Mouse (Mus musculus) hindbrain, embryonic 15.5 days (tissue): ENCODE measurements at regions not wholly inside any gene's neighbourhood (a gene's known extent, or its start where the extent isn't known, plus 50 kb on each side); places are given as distances from the start of the nearest gene placed in this dataset.
A peak's percentile ranks its signal among the peaks of the same experiment; 100 is the strongest.

Experiments
- ATAC-seq: fragments of 200-750 bp; cut with Nextera tagmentation; 2 replicates; pipeline ENCODE4 v1.8.0; 2017; ENCODE audit warnings: low read depth, moderate number of reproducible peaks, moderate TSS enrichment; ENCODE audit not compliant: low FRiP score
- H3K27ac ChIP-seq: fragments of 300-500 bp; sonication (generic); replicated peaks from 2 replicates; pipeline ENCODE4 v1.5.1; 2015; ENCODE audit warnings: mild to moderate bottlenecking, inconsistent platforms
- H3K27me3 ChIP-seq: fragments of 300-500 bp; sonication (generic); 2 replicates; pipeline ENCODE4 v1.6.1; 2015; ENCODE audit warnings: control low read depth, inconsistent platforms
- H3K36me3 ChIP-seq: fragments of 300-500 bp; sonication (generic); 2 replicates; pipeline ENCODE4 v1.6.1; 2015; ENCODE audit warnings: control low read depth, inconsistent platforms
- H3K4me1 ChIP-seq: fragments of 300-500 bp; sonication (generic); replicated peaks from 2 replicates; pipeline ENCODE4 v1.6.1; 2015; ENCODE audit warnings: control low read depth, inconsistent platforms
- H3K4me2 ChIP-seq: fragments of 300-500 bp; sonication (generic); 2 replicates; pipeline ENCODE4 v1.6.1; 2015; ENCODE audit warnings: moderate library complexity, mild to moderate bottlenecking, inconsistent platforms
- H3K4me3 ChIP-seq: fragments of 300-500 bp; sonication (generic); 2 replicates; pipeline ENCODE4 v1.5.1; 2015; ENCODE audit warnings: mild to moderate bottlenecking, inconsistent platforms
- H3K9ac ChIP-seq: fragments of 300-500 bp; sonication (generic); 2 replicates; pipeline ENCODE4 v1.6.1; 2015; ENCODE audit warnings: inconsistent platforms
- H3K9me3 ChIP-seq: fragments of 300-500 bp; sonication (generic); 2 replicates; pipeline ENCODE4 v1.6.1; 2016; ENCODE audit warnings: control low read depth, inconsistent platforms
- WGBS: fragments of 180-500 bp; shearing (Covaris S2); methylation state at CpG from one replicate; pipeline ENCODE4 v1.1.7; 2015; 5-methylcytosine and 5-hydroxymethylcytosine counted together

- no peaks in the 10 kb centered on the region for H3K27me3 ChIP-seq
- ATAC-seq = no peak
- no peak overlapping the region for H3K27ac ChIP-seq
- H3K4me2 ChIP-seq = no peak overlapping the region
- H3K4me3 ChIP-seq = no peak overlapping the region
- H3K9me3 ChIP-seq = no peaks in the 10 kb centered on the region
- H3K36me3 ChIP-seq = no peaks in the 10 kb centered on the region
- WGBS = 76% methylated on average over 2 of the region's 2 CpGs
- peaks cover 6% of the 10 kb centered on the region for H3K4me1 ChIP-seq
- no peak overlapping the region for H3K9ac ChIP-seq
Observed at GRCm38 (mm10) chr3:38045989-38046388, 321.7 kb upstream of the Gm5148 start.

DNA sequence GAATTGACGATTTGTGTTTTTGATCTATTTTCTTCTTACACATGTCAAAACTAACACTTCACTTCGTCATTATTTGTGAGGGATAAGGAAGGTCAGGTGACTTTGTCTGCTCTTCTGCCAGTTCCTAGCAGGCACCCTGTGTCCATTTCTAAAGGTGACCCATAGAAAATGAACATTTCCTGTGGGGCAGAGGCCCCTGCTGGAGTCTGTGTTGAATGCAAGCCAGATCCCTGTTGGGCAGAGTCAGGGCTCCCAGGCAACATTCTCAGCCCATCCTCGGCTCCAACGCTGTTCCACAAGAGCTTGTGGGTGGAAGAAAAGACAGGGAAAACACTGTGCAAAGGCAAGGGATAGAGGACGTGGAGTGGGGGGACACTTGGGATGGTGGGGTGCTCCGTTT is 321.2 kb upstream of the Gm5148 start:
- H3K27ac ChIP-seq = no peak overlapping the region
- H3K4me3 ChIP-seq = no peak overlapping the region
- no peaks in the 10 kb centered on the region for H3K27me3 ChIP-seq
- H3K4me2 ChIP-seq = no peak overlapping the region
- no peaks in the 10 kb centered on the region for H3K9me3 ChIP-seq
- no peak for ATAC-seq
- H3K9ac ChIP-seq = no peak overlapping the region
- WGBS = 45% methylated on average over 6 of the region's 6 CpGs
- no peaks in the 10 kb centered on the region for H3K36me3 ChIP-seq
- peaks cover 6% of the 10 kb centered on the region for H3K4me1 ChIP-seq

GRCm38 (mm10) chr3:38044338-38044737 is 320.0 kb upstream of the Gm5148 start:
- H3K9ac ChIP-seq = no peak overlapping the region
- no peaks in the 10 kb centered on the region for H3K9me3 ChIP-seq
- H3K4me2 ChIP-seq = no peak overlapping the region
- WGBS = 70% methylated on average over 7 of the region's 7 CpGs
- H3K4me1 ChIP-seq = peaks cover 6% of the 10 kb centered on the region
- no peaks in the 10 kb centered on the region for H3K36me3 ChIP-seq
- H3K27me3 ChIP-seq = no peaks in the 10 kb centered on the region
- no peak overlapping the region for H3K4me3 ChIP-seq
- no peak overlapping the region for H3K27ac ChIP-seq
- no peak for ATAC-seq

- ATAC-seq = no peak
- 78% methylated on average over 6 of the region's 6 CpGs for WGBS
- H3K36me3 ChIP-seq = no peaks in the 10 kb centered on the region
Observed at GRCm38 (mm10) chr3:38042614-38043013, 318.3 kb upstream of the Gm5148 start.

DNA sequence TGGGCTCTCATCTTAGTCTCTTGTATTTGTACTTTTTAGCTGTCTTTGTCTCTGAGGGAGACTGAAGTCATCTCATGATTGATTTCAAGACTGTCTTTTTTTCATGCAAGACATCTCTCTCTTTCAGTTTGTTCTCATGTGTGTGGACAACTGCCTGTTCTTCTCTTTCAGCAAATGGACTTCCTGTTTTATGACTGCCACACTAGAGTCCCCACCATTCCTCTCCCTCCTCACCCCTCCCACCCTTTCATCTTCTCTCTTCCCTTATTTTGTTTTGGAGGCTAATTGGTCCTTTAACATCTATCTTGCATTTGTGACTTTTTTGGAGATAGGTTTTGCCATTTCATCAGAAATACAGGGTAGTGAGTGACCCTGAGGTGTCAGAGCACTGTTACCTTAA is 311.8 kb upstream of the Gm5148 start:
- Histone ChIP-seq H3K36me3 (no peaks in the 10 kb centered on the region), H3K4me1 (no peaks in the 10 kb centered on the region), H3K4me2 (no peak overlapping the region), H3K9ac (no peak overlapping the region), H3K27me3 (no peaks in the 10 kb centered on the region), H3K9me3 (no peaks in the 10 kb centered on the region), H3K4me3 (no peak overlapping the region), H3K27ac (no peak overlapping the region)
- ATAC-seq = no peak

More at GRCm38 (mm10) chr3:38042614-38043013, 318.3 kb upstream of the Gm5148 start:
- no peaks in the 10 kb centered on the region for H3K9me3 ChIP-seq
- H3K9ac ChIP-seq = no peak overlapping the region
- no peak overlapping the region for H3K4me3 ChIP-seq
- peaks cover 6% of the 10 kb centered on the region for H3K4me1 ChIP-seq
- H3K27me3 ChIP-seq = no peaks in the 10 kb centered on the region
- H3K4me2 ChIP-seq = no peak overlapping the region
- H3K27ac ChIP-seq = no peak overlapping the region

GRCm38 (mm10) chr3:38034138-38034537 is 309.8 kb upstream of the Gm5148 start:
- H3K9me3 ChIP-seq = no peaks in the 10 kb centered on the region
- ATAC-seq = no peak
- H3K36me3 ChIP-seq = no peaks in the 10 kb centered on the region
- H3K4me2 ChIP-seq = no peak overlapping the region
- 67% methylated on average over 3 of the region's 3 CpGs for WGBS
- no peak overlapping the region for H3K27ac ChIP-seq
- H3K4me3 ChIP-seq = no peak overlapping the region
- no peaks in the 10 kb centered on the region for H3K27me3 ChIP-seq
- no peak overlapping the region for H3K9ac ChIP-seq
- H3K4me1 ChIP-seq = no peaks in the 10 kb centered on the region

DNA sequence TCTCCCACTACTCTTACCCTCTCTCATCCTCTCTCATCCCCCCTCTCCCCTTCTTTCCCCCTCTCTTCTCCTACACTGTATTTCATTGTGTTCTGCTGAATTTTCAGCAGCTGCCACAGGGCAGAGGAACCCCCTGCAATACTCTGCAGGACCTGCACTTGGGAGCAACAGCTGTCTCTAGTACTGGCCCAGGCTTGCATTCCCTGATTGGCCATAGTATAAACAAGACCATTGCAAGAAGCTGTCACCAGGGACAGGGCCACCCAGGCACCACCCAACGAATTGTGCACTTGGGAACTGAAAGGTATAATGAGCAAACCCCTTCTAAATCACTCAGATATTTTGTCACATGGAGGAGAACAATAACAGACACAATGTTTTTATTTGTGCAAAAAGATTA is 290.5 kb upstream of the Gm5148 start:
- no peak overlapping the region for H3K27ac ChIP-seq
- WGBS = 49% methylated on average over 1 of the region's 1 CpGs
- H3K4me2 ChIP-seq = no peak overlapping the region
- no peaks in the 10 kb centered on the region for H3K27me3 ChIP-seq
- no peak overlapping the region for H3K9ac ChIP-seq
- H3K36me3 ChIP-seq = no peaks in the 10 kb centered on the region
- H3K9me3 ChIP-seq = no peaks in the 10 kb centered on the region
- H3K4me3 ChIP-seq = no peak overlapping the region
- H3K4me1 ChIP-seq = no peaks in the 10 kb centered on the region
- no peak for ATAC-seq

GRCm38 (mm10) chr3:38009168-38009567 is 284.9 kb upstream of the Gm5148 start:
- Histone ChIP-seq H3K4me2 (no peak overlapping the region), H3K9ac (no peak overlapping the region), H3K36me3 (no peaks in the 10 kb centered on the region), H3K9me3 (no peaks in the 10 kb centered on the region), H3K27ac (no peak overlapping the region), H3K4me1 (no peaks in the 10 kb centered on the region), H3K4me3 (no peak overlapping the region), H3K27me3 (no peaks in the 10 kb centered on the region)
- ATAC-seq = peak; percentile 23; the same call in 1 of the 2 replicates
- WGBS = 41% methylated on average over 4 of the region's 4 CpGs

DNA sequence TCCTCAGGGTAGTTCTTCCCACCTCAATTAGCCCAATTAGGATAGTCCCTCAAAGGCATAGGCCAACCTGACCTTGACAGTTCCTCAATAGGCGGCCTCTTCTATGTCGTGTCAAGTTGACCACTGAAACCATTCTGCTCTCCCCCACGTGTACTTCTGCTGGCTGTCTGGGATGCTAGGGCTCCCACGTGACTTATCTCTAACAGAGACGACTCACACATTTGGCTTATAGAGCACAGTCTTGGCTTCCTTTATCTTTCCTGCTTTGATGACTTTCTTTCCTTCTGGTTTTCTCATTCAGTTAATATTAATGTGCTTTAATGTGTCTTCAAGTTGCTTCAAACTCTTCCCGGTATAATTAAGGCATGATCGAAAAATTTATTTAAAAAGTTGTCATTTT is 284.0 kb upstream of the Gm5148 start:
- 89% methylated on average over 7 of the region's 7 CpGs for WGBS

DNA sequence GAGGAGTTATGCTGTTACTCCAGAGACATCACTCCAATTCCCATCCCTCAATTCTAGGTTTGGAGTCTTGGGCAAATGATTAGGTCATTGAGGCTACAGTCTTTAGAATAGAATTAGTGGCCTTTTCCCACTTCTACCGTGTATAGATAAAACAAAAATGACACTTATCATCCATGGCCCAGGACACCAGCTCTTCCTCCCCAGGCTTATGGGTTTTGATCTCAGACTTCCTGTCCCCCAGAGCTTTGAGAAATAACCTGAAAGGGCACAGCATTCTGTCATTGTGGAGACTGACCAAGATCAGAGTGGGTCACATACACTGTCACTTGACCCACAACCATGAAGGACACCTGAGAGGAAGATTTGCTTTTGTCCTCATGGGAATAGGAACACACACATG is 283.3 kb upstream of the Gm5148 start:
- 89% methylated on average over 1 of the region's 1 CpGs for WGBS
- no peak overlapping the region for H3K4me3 ChIP-seq
- no peak overlapping the region for H3K4me2 ChIP-seq
- H3K27me3 ChIP-seq = no peaks in the 10 kb centered on the region
- H3K4me1 ChIP-seq = no peaks in the 10 kb centered on the region
- ATAC-seq = no peak
- no peaks in the 10 kb centered on the region for H3K36me3 ChIP-seq
- no peak overlapping the region for H3K9ac ChIP-seq
- H3K9me3 ChIP-seq = no peaks in the 10 kb centered on the region
- no peak overlapping the region for H3K27ac ChIP-seq

More for the DNA sequence above, 284.0 kb upstream of the Gm5148 start:
- Histone ChIP-seq H3K27me3 (no peaks in the 10 kb centered on the region), H3K4me1 (no peaks in the 10 kb centered on the region), H3K9me3 (no peaks in the 10 kb centered on the region), H3K4me2 (no peak overlapping the region), H3K36me3 (no peaks in the 10 kb centered on the region), H3K4me3 (no peak overlapping the region), H3K9ac (no peak overlapping the region), H3K27ac (no peak overlapping the region)
- ATAC-seq = no peak

GRCm38 (mm10) chr3:38002275-38002674 is 278.0 kb upstream of the Gm5148 start:
- no peak overlapping the region for H3K4me3 ChIP-seq
- ATAC-seq = no peak
- H3K4me1 ChIP-seq = no peaks in the 10 kb centered on the region
- H3K27ac ChIP-seq = no peak overlapping the region
- H3K36me3 ChIP-seq = no peaks in the 10 kb centered on the region
- 94% methylated on average over 10 of the region's 10 CpGs for WGBS
- H3K9ac ChIP-seq = no peak overlapping the region
- no peaks in the 10 kb centered on the region for H3K27me3 ChIP-seq
- no peaks in the 10 kb centered on the region for H3K9me3 ChIP-seq
- H3K4me2 ChIP-seq = no peak overlapping the region

DNA sequence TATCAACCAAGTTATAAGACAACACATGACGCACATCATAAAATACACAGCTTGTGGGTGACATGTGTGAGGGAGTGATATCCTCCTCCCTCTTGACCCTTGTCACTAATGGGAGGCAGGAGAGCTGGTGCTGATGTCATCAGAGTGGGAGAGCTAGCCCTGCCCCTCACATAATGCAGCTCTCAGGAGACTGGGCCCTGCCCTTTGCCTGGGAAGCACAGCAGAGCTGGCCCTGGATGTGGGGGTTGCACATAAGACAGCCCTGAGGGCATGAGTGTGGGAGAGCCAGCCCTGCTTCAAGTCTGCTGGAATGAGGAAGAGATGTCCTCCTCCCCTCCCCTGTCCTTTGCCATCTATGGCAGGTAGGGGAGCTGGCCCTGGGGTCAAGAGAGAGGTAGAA is 275.5 kb upstream of the Gm5148 start:
- 96% methylated on average over 1 of the region's 1 CpGs for WGBS
- no peaks in the 10 kb centered on the region for H3K4me1 ChIP-seq
- no peaks in the 10 kb centered on the region for H3K36me3 ChIP-seq
- H3K9ac ChIP-seq = no peak overlapping the region
- H3K4me2 ChIP-seq = no peak overlapping the region
- ATAC-seq = no peak
- no peak overlapping the region for H3K4me3 ChIP-seq
- H3K27ac ChIP-seq = no peak overlapping the region
- no peaks in the 10 kb centered on the region for H3K27me3 ChIP-seq
- H3K9me3 ChIP-seq = no peaks in the 10 kb centered on the region

DNA sequence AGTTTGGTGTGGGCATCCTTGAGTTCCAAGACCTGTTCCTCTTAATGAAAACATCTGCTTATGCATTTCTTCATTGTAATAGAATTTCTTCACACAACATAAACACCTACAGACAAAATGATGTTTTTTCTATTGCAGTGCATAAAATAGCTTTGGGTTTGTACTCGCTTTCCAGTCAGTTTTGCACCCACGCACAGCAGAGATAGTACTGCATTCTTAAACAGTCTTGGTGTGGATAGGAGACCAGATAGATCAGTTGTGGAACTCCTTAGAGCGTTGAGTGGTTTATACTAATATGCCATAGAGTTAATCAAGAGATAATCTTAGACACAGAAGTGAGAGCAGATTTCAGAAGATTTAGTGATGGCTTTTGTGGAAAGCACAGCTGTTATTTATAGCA is 273.7 kb upstream of the Gm5148 start:
- 94% methylated on average over 3 of the region's 3 CpGs for WGBS
- H3K9me3 ChIP-seq = no peaks in the 10 kb centered on the region
- no peak overlapping the region for H3K9ac ChIP-seq
- no peak overlapping the region for H3K4me2 ChIP-seq
- ATAC-seq = no peak
- H3K27ac ChIP-seq = no peak overlapping the region
- H3K36me3 ChIP-seq = no peaks in the 10 kb centered on the region
- no peak overlapping the region for H3K4me3 ChIP-seq
- no peaks in the 10 kb centered on the region for H3K27me3 ChIP-seq
- H3K4me1 ChIP-seq = no peaks in the 10 kb centered on the region
